Mouse (Mus musculus) heart, embryonic 12.5 days (tissue): ENCODE data around the gene Fmnl2. TPM values are rescaled to one million over a fixed set of nuclear protein-coding genes. Genes with fewer than 3 reads are reported as not detected.

Experiments
- ATAC-seq: fragments of 200-750 bp; cut with Nextera tagmentation; 2 replicates; pipeline ENCODE4 v1.8.0; 2017; ENCODE audit warnings: moderate TSS enrichment, moderate library complexity; ENCODE audit not compliant: insufficient number of reproducible peaks, low FRiP score
- H3K27ac ChIP-seq: fragments of 300-500 bp; sonication (generic); 2 replicates; pipeline ENCODE4 v1.5.1; 2016; ENCODE audit warnings: mild to moderate bottlenecking, moderate library complexity; ENCODE audit not compliant: poor library complexity, severe bottlenecking
- H3K27me3 ChIP-seq: fragments of 300-500 bp; sonication (generic); replicated peaks from 2 replicates; pipeline ENCODE4 v1.6.1; 2016; ENCODE audit warnings: mild to moderate bottlenecking, moderate library complexity
- H3K36me3 ChIP-seq: fragments of 300-500 bp; sonication (generic); 2 replicates; pipeline ENCODE4 v1.6.1; 2016; ENCODE audit warnings: mild to moderate bottlenecking, moderate library complexity
- H3K4me1 ChIP-seq: fragments of 300-500 bp; sonication (generic); replicated peaks from 2 replicates; pipeline ENCODE4 v1.6.1; 2016; ENCODE audit warnings: mild to moderate bottlenecking
- H3K4me2 ChIP-seq: fragments of 300-500 bp; sonication (generic); 2 replicates; pipeline ENCODE4 v1.6.1; 2016; ENCODE audit warnings: mild to moderate bottlenecking, moderate library complexity
- H3K4me3 ChIP-seq: fragments of 300-500 bp; sonication (generic); 2 replicates; pipeline ENCODE4 v1.5.1; 2016; ENCODE audit warnings: mild to moderate bottlenecking
- H3K9ac ChIP-seq: fragments of 300-500 bp; sonication (generic); 2 replicates; pipeline ENCODE4 v1.6.1; 2016; ENCODE audit warnings: mild to moderate bottlenecking, moderate library complexity
- H3K9me3 ChIP-seq: fragments of 300-500 bp; sonication (generic); replicated peaks from 2 replicates; pipeline ENCODE4 v1.6.1; 2016; ENCODE audit warnings: mild to moderate bottlenecking, moderate library complexity
- WGBS: fragments of 180-500 bp; shearing (Covaris S2); methylation state at CpG from one replicate; pipeline ENCODE4 v1.1.7; 2016; 5-methylcytosine and 5-hydroxymethylcytosine counted together
- polyA plus RNA-seq: library from polyadenylated mRNA; unstranded; fragments of >200 nt; fragmentation: Nextera tagmentation; extraction: Ambion mirVana; gene quantifications from 2 replicates; pipeline ENCODE4 v1.2.1, GENCODE M21; 2016

The Fmnl2 gene
- polyA plus RNA-seq, 1 experiment from 2014 or later: 1.1 TPM

- Histone ChIP-seq H3K36me3 (no peaks in the 10 kb centered on the region), H3K4me3 (no peak overlapping the region), H3K9me3 (no peaks in the 10 kb centered on the region), H3K9ac (no peak overlapping the region), H3K27me3 (no peaks in the 10 kb centered on the region), H3K27ac (no peak overlapping the region), H3K4me1 (peaks cover 14% of the 10 kb centered on the region), H3K4me2 (no peak overlapping the region)
- 73% methylated on average over 9 of the region's 9 CpGs for WGBS
- no peak for ATAC-seq
These were observed 86.2 kb downstream of the Fmnl2 start for GRCm38 (mm10) chr2:52943644-52944423.

- H3K9ac ChIP-seq: no peak overlapping the region
- WGBS: 74% methylated on average over 5 of the region's 5 CpGs
- H3K4me3 ChIP-seq: no peak overlapping the region
- no peaks in the 10 kb centered on the region for H3K9me3 ChIP-seq
- peaks cover 8% of the 10 kb centered on the region for H3K4me1 ChIP-seq
- no peak overlapping the region for H3K27ac ChIP-seq
- no peaks in the 10 kb centered on the region for H3K27me3 ChIP-seq
- no peak overlapping the region for H3K4me2 ChIP-seq
- ATAC-seq: no peak
- H3K36me3 ChIP-seq: no peaks in the 10 kb centered on the region
These were observed 86.9 kb downstream of the Fmnl2 start for GRCm38 (mm10) chr2:52944594-52944993.

- H3K36me3 ChIP-seq: no peaks in the 10 kb centered on the region
- no peak overlapping the region for H3K4me2 ChIP-seq
- H3K4me3 ChIP-seq: no peak overlapping the region
- H3K4me1 ChIP-seq: peaks cover 8% of the 10 kb centered on the region
- no peak overlapping the region for H3K9ac ChIP-seq
- no peak for ATAC-seq
- H3K27ac ChIP-seq: no peak overlapping the region
- H3K27me3 ChIP-seq: no peaks in the 10 kb centered on the region
- no peaks in the 10 kb centered on the region for H3K9me3 ChIP-seq
- 74% methylated on average over 2 of the region's 2 CpGs for WGBS
These were observed 88.4 kb downstream of the Fmnl2 start for GRCm38 (mm10) chr2:52946074-52946473.

GRCm38 (mm10) chr2:52946524-52947186 lies 89.0 kb downstream of the Fmnl2 start:
- H3K36me3 ChIP-seq: no peaks in the 10 kb centered on the region
- no peak overlapping the region for H3K9ac ChIP-seq
- no peaks in the 10 kb centered on the region for H3K9me3 ChIP-seq
- 69% methylated on average over 11 of the region's 11 CpGs for WGBS
- no peak for ATAC-seq
- no peaks in the 10 kb centered on the region for H3K27me3 ChIP-seq
- no peak overlapping the region for H3K4me3 ChIP-seq
- H3K27ac ChIP-seq: no peak overlapping the region
- H3K4me2 ChIP-seq: no peak overlapping the region
- peaks cover 9% of the 10 kb centered on the region for H3K4me1 ChIP-seq

- Histone ChIP-seq H3K9ac (no peak overlapping the region), H3K4me3 (no peak overlapping the region), H3K9me3 (no peaks in the 10 kb centered on the region), H3K27me3 (no peaks in the 10 kb centered on the region), H3K27ac (no peak overlapping the region), H3K36me3 (no peaks in the 10 kb centered on the region), H3K4me2 (no peak overlapping the region), H3K4me1 (peaks cover 18% of the 10 kb centered on the region)
- 86% methylated on average over 3 of the region's 3 CpGs for WGBS
- no peak for ATAC-seq
These were observed 90.7 kb downstream of the Fmnl2 start for GRCm38 (mm10) chr2:52948406-52948805.

- Histone ChIP-seq H3K27me3 (no peaks in the 10 kb centered on the region), H3K4me1 (peaks cover 11% of the 10 kb centered on the region), H3K4me3 (no peak overlapping the region), H3K27ac (no peak overlapping the region), H3K4me2 (no peak overlapping the region), H3K9me3 (no peaks in the 10 kb centered on the region), H3K9ac (no peak overlapping the region), H3K36me3 (no peaks in the 10 kb centered on the region)
- ATAC-seq: no peak
- WGBS: 88% methylated on average over 4 of the region's 4 CpGs
These were observed 91.9 kb downstream of the Fmnl2 start for GRCm38 (mm10) chr2:52949556-52949955.

GRCm38 (mm10) chr2:52950226-52950625 lies 92.6 kb downstream of the Fmnl2 start:
- Histone ChIP-seq H3K4me2 (no peak overlapping the region), H3K4me1 (peaks cover 11% of the 10 kb centered on the region), H3K27me3 (no peaks in the 10 kb centered on the region), H3K9ac (no peak overlapping the region), H3K27ac (no peak overlapping the region), H3K4me3 (no peak overlapping the region), H3K36me3 (no peaks in the 10 kb centered on the region), H3K9me3 (0 out of 2 replicates have a peak, but pooled peaks cover 4% of the 10 kb centered on the region)
- ATAC-seq: no peak
- WGBS: 79% methylated on average over 4 of the region's 4 CpGs

GRCm38 (mm10) chr2:52952202-52952730 lies 94.6 kb downstream of the Fmnl2 start:
- Histone ChIP-seq H3K36me3 (no peaks in the 10 kb centered on the region), H3K9ac (no peak overlapping the region), H3K4me2 (no peak overlapping the region), H3K27me3 (no peaks in the 10 kb centered on the region), H3K4me1 (peaks cover 11% of the 10 kb centered on the region), H3K9me3 (0 out of 2 replicates have a peak, but pooled peaks cover 4% of the 10 kb centered on the region), H3K4me3 (no peak overlapping the region), H3K27ac (no peak overlapping the region)
- ATAC-seq: no peak
- 30% methylated on average over 6 of the region's 6 CpGs for WGBS

- Histone ChIP-seq H3K4me3 (no peak overlapping the region), H3K4me2 (no peak overlapping the region), H3K27ac (no peak overlapping the region), H3K36me3 (no peaks in the 10 kb centered on the region), H3K27me3 (no peaks in the 10 kb centered on the region), H3K9me3 (0 out of 2 replicates have a peak, but pooled peaks cover 4% of the 10 kb centered on the region), H3K4me1 (peaks cover 31% of the 10 kb centered on the region), H3K9ac (no peak overlapping the region)
- 64% methylated on average over 8 of the region's 8 CpGs for WGBS
- ATAC-seq: no peak
These were observed 97.4 kb downstream of the Fmnl2 start for GRCm38 (mm10) chr2:52955090-52955489.

GRCm38 (mm10) chr2:52955831-52956230 lies 98.2 kb downstream of the Fmnl2 start:
- H3K4me2 ChIP-seq: no peak overlapping the region
- no peak for ATAC-seq
- H3K4me3 ChIP-seq: no peak overlapping the region
- 85% methylated on average over 10 of the region's 10 CpGs for WGBS
- H3K27ac ChIP-seq: no peak overlapping the region
- H3K9ac ChIP-seq: no peak overlapping the region
- H3K27me3 ChIP-seq: no peaks in the 10 kb centered on the region
- H3K9me3 ChIP-seq: 0 out of 2 replicates have a peak, but pooled peaks cover 4% of the 10 kb centered on the region
- H3K36me3 ChIP-seq: no peaks in the 10 kb centered on the region
- peaks cover 39% of the 10 kb centered on the region for H3K4me1 ChIP-seq

GRCm38 (mm10) chr2:52957771-52958534 lies 100.3 kb downstream of the Fmnl2 start:
- Histone ChIP-seq H3K4me3 (no peak overlapping the region), H3K9ac (no peak overlapping the region), H3K9me3 (0 out of 2 replicates have a peak, but pooled peaks cover 4% of the 10 kb centered on the region), H3K4me1 (peaks cover 31% of the 10 kb centered on the region), H3K36me3 (no peaks in the 10 kb centered on the region), H3K27me3 (no peaks in the 10 kb centered on the region), H3K4me2 (no peak overlapping the region; the same call in 1 of the 2 replicates), H3K27ac (no peak overlapping the region)
- no peak for ATAC-seq
- 58% methylated on average over 8 of the region's 8 CpGs for WGBS
